Mouse (Mus musculus): Measurements from ENCODE around the gene Mroh7.

Gene Mroh7

DNA sequence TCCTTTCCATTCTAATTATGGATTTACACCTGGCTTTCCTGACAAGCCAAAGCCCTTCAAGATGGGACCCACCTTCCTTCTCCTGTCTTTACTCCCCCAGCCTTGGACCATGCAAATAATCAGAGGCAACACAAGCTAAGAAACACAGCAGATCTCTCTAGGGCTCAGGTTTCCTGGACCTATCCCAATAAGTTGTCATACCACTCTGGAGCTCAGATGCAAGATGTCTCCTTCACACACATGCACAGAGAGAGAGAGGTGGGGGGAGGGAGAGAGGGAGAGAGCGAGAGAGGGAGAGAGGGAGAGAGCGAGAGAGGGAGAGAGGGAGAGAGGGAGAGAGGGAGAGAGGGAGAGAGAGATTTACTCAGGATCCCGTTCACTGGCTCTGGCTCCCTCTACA, 98.4 kb downstream of the Mroh7 start:
- DNase-seq (ENCODE audit: low read depth), result no peak

Measured in fibroblast of lung, adult 2 months (primary cell).